8 mouse cellular contexts compared by ENCODE assay signal in genomic region chr2:32150562-32150923, GRCm38 (mm10). TPM values are rescaled to one million over a fixed set of nuclear protein-coding genes. Genes with fewer than 3 reads are reported as not detected.
DNase-seq lines count a peak whose midpoint lies in the region; ATAC-seq and TF ChIP-seq lines count a peak whose summit lies in the region.

No protein-coding gene starts in this region.

- H3K4me2 ChIP-seq in hindbrain, embryonic 16.5 days (ENCODE audit: low read length) = peak overlapping the region; percentile 87
- peak overlapping the region; percentile 60 for H3K4me2 ChIP-seq in myocyte (ENCODE audit: low read depth)

- H3K9me3 ChIP-seq in hindbrain, embryonic 16.5 days (ENCODE audit: control insufficient read depth, low read length) = no peaks in the 10 kb centered on the region

- peak; percentile 66 for ATAC-seq in hindbrain, embryonic 16.5 days

- H3K9ac ChIP-seq in hindbrain, embryonic 16.5 days (ENCODE audit: low read depth, low read length) = peak overlapping the region; percentile 98

- H3K4me3 ChIP-seq in layer of hippocampus, adult 2 months = peak overlapping the region; percentile 53
- peak overlapping the region; percentile 58 for H3K4me3 ChIP-seq in brown adipose tissue, adult 24 weeks (ENCODE audit: insufficient read depth, low read depth, low read length)
- H3K4me3 ChIP-seq in hindbrain, embryonic 16.5 days (ENCODE audit: low read length) = peak overlapping the region; percentile 77
- peak overlapping the region; percentile 89 for H3K4me3 ChIP-seq in myocyte

- H3K4me1 ChIP-seq in brown adipose tissue, adult 24 weeks (ENCODE audit: control insufficient read depth, insufficient read depth, insufficient read length, low read length) = peaks cover 22% of the 10 kb centered on the region
- H3K4me1 ChIP-seq in hindbrain, embryonic 16.5 days (ENCODE audit: control insufficient read depth, insufficient read depth, low read depth, low read length) = peaks cover 37% of the 10 kb centered on the region

- no peaks in the 10 kb centered on the region for H3K27me3 ChIP-seq in hindbrain, embryonic 16.5 days (replicated peaks; ENCODE audit: control insufficient read depth, insufficient read depth, low read length)
- H3K27me3 ChIP-seq in myocyte (ENCODE audit: control insufficient read depth, insufficient read depth, insufficient read length) = no peaks in the 10 kb centered on the region

- 4% methylated on average over 7 of the region's 7 CpGs for WGBS in hindbrain, embryonic 16.5 days

- peaks cover 42% of the 10 kb centered on the region for H3K79me2 ChIP-seq in myocyte (ENCODE audit: control insufficient read depth, insufficient read depth)

- no peak for TF ChIP-seq POLR2A in myocyte (IDR thresholded peaks at IDR 0.05; ENCODE audit: insufficient read length, low read depth)

- H3ac ChIP-seq in myocyte (ENCODE audit: control insufficient read depth, insufficient read length) = peak overlapping the region; percentile 95

- no peak for TF ChIP-seq CTCF in layer of hippocampus, adult 2 months (conservative IDR thresholded peaks at IDR 0.05)

- no peak for DNase-seq in layer of hippocampus, adult 2 months (ENCODE audit: low spot score in 2 of 2)
- no peak for DNase-seq in layer of hippocampus, adult 9-10 months (ENCODE audit: low spot score)
- no peak for DNase-seq in urinary bladder, postnatal 25 days (ENCODE audit: low spot score)
- DNase-seq in layer of hippocampus, adult 11-12 months (ENCODE audit: low spot score) = no peak
- no peak for DNase-seq in layer of hippocampus, postnatal 10 days (ENCODE audit: low spot score in 2 of 2)

- peak overlapping the region; percentile 99 for H3K27ac ChIP-seq in layer of hippocampus, adult 2 months
- 0 out of 2 replicates have a peak overlapping the region, but pooled peaks have one; percentile 64 for H3K27ac ChIP-seq in brown adipose tissue, adult 24 weeks (replicated peaks; ENCODE audit: low read depth, low read length)
- peak overlapping the region; percentile 99 for H3K27ac ChIP-seq in hindbrain, embryonic 16.5 days (ENCODE audit: low read depth, low read length)

- H3K36me3 ChIP-seq in hindbrain, embryonic 16.5 days (ENCODE audit: control insufficient read depth, insufficient read depth, low read length) = no peaks in the 10 kb centered on the region
- no peaks in the 10 kb centered on the region for H3K36me3 ChIP-seq in myocyte (ENCODE audit: control insufficient read depth, insufficient read depth)

TF ChIP-seq in myocyte, 11 proteins besides CTCF, POLR2A, EP300 and RAD21:
- no peak for TF ChIP-seq MYOG (IDR thresholded peaks at IDR 0.05; ENCODE audit: control insufficient read depth in 1 of 3, insufficient read depth in 1 of 3, insufficient read length in 2 of 3, low read depth in 2 of 3)
- no peak for TF ChIP-seq MYOD1 (IDR thresholded peaks at IDR 0.05; ENCODE audit: control insufficient read depth in 1 of 3, insufficient read length in 2 of 3, low read depth in 2 of 3)
- TF ChIP-seq CEBPB (IDR thresholded peaks at IDR 0.05; ENCODE audit: insufficient read depth, poor library complexity, severe bottlenecking) = no peak
- TF ChIP-seq POLR2AphosphoS2 (IDR thresholded peaks at IDR 0.05; ENCODE audit: insufficient read length, low read depth) = no peak
- no peak for TF ChIP-seq SRF (IDR thresholded peaks at IDR 0.05; ENCODE audit: control insufficient read depth, insufficient read length, low read depth)
- TF ChIP-seq E2F4 (IDR thresholded peaks at IDR 0.05; ENCODE audit: insufficient read depth) = no peak
TF ChIP-seq in myocyte: peak in this region for 0.

RNA-seq across cellular contexts. Expression of gene Prrc2b, which starts 0.3 kb away (rescaled TPM):
- 100 to 1,000 TPM; 288 to 305 TPM for total RNA-seq in layer of hippocampus, adult 2 months (2021)
- 14.6 and 15.1 TPM in 2 replicates for polyA plus RNA-seq in brown adipose tissue, adult 24 weeks (2012; ENCODE audit: insufficient read depth, insufficient read length, missing spikeins)
- 49.7 and 66.2 TPM in 2 replicates for polyA plus RNA-seq in hindbrain, embryonic 16.5 days (2015; fragmentation: Nextera tagmentation; extraction: Ambion mirVana)
- polyA plus RNA-seq in myocyte (2012; fragmentation: generic; extraction: Trizol) = 76.2 TPM
- 100 to 1,000 TPM; 272 to 279 TPM for total RNA-seq in layer of hippocampus, postnatal 10 days (2021)

RNA-seq across cellular contexts. Expression of gene Plpp7, which starts 55.2 kb away (rescaled TPM):
- 10 to 100 TPM; 20.2 to 21.8 TPM for total RNA-seq in layer of hippocampus, adult 2 months (2021)
- polyA plus RNA-seq in brown adipose tissue, adult 24 weeks (2012; ENCODE audit: insufficient read depth, insufficient read length, missing spikeins) = 4.1 and 4.6 TPM in 2 replicates
- 31.1 and 33.2 TPM in 2 replicates for polyA plus RNA-seq in hindbrain, embryonic 16.5 days (2015; fragmentation: Nextera tagmentation; extraction: Ambion mirVana)
- 60.6 TPM for polyA plus RNA-seq in myocyte (2012; fragmentation: generic; extraction: Trizol)
- 10 to 100 TPM; 17.7 to 19.0 TPM for total RNA-seq in layer of hippocampus, postnatal 10 days (2021)
